ENCODE assay signal across 8 mouse cellular contexts in the genomic region with DNA sequence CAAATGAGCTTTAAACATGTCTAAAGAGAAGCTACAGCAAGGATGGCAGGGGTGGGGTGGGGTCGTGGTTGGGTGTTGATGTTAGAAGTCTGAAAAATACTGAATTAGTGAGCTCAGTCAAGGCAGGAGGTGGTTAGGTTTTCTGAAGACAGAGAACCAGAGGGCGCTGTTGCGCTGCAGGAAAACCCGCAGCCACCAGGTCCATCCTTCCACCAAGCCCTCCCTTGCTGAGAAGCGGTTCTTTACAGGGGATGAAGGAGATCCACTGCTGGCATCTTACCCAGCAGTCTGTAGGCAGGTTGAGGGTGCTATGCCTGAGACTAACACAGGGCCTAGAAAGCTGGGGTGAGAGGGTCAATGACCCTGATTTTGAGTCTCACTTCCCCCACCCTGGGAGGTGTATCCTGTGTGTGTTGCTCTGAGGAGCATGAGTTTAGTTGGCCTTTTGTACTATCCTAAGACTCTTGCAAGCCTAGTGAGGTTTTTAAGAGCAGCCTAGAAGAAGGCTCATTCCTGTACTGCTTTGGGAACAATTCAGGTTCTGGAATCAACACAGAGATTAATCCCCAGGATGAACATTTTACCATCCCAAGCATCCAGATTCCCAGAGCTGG. TPM values are rescaled to one million over a fixed set of nuclear protein-coding genes. Genes with fewer than 3 reads are reported as not detected.
DNase-seq lines count a peak whose midpoint lies in the region; ATAC-seq and TF ChIP-seq lines count a peak whose summit lies in the region.

No protein-coding gene starts in this region.

- no peak overlapping the region for H3K4me3 ChIP-seq in midbrain, embryonic 10.5 days
- H3K4me3 ChIP-seq in midbrain, embryonic 16.5 days (ENCODE audit: low read depth, low read length): no peak overlapping the region
- H3K4me3 ChIP-seq in forebrain, embryonic 16.5 days (replicated peaks; ENCODE audit: low read length): no peak overlapping the region
- H3K4me3 ChIP-seq in limb, embryonic 14.5 days (replicated peaks; ENCODE audit: low read length): no peak overlapping the region

- no peak overlapping the region; the same call in 1 of the 2 replicates for H3K27ac ChIP-seq in midbrain, embryonic 10.5 days (replicated peaks)
- H3K27ac ChIP-seq in midbrain, embryonic 16.5 days (ENCODE audit: low read length): no peak overlapping the region
- no peak overlapping the region for H3K27ac ChIP-seq in forebrain, embryonic 16.5 days (ENCODE audit: low read length)
- no peak overlapping the region for H3K27ac ChIP-seq in limb, embryonic 14.5 days (replicated peaks; ENCODE audit: low read depth, low read length)

- peak; percentile 77 for TF ChIP-seq CTCF in brain, embryonic 14.5 days (IDR thresholded peaks at IDR 0.05; ENCODE audit: borderline replicate concordance, extremely low read depth, insufficient read depth, insufficient read length)

- H3K4me1 ChIP-seq in midbrain, embryonic 10.5 days: peaks cover 7% of the 10 kb centered on the region
- no peaks in the 10 kb centered on the region for H3K4me1 ChIP-seq in midbrain, embryonic 16.5 days (ENCODE audit: control insufficient read depth, insufficient read depth, low read length)
- peaks cover 2% of the 10 kb centered on the region; the same call in 1 of the 2 replicates for H3K4me1 ChIP-seq in forebrain, embryonic 16.5 days (replicated peaks; ENCODE audit: control insufficient read depth, insufficient read depth, low read length)
- H3K4me1 ChIP-seq in limb, embryonic 14.5 days (ENCODE audit: control insufficient read depth, insufficient read depth, low read length): no peaks in the 10 kb centered on the region

- no peaks in the 10 kb centered on the region for H3K36me3 ChIP-seq in midbrain, embryonic 10.5 days
- H3K36me3 ChIP-seq in midbrain, embryonic 16.5 days (ENCODE audit: control insufficient read depth, insufficient read depth, low read length): no peaks in the 10 kb centered on the region
- no peaks in the 10 kb centered on the region for H3K36me3 ChIP-seq in forebrain, embryonic 16.5 days (ENCODE audit: control insufficient read depth, insufficient read depth)
- no peaks in the 10 kb centered on the region for H3K36me3 ChIP-seq in limb, embryonic 14.5 days (ENCODE audit: control insufficient read depth, insufficient read depth, low read length)

- no peak overlapping the region for H3K4me2 ChIP-seq in midbrain, embryonic 16.5 days (ENCODE audit: low read length)
- no peak overlapping the region for H3K4me2 ChIP-seq in forebrain, embryonic 16.5 days (ENCODE audit: low read length)
- H3K4me2 ChIP-seq in limb, embryonic 14.5 days (replicated peaks; ENCODE audit: low read depth, low read length, severe bottlenecking): no peak overlapping the region

- no peak for TF ChIP-seq POLR2A in brain, embryonic 14.5 days (IDR thresholded peaks at IDR 0.05; ENCODE audit: borderline replicate concordance, extremely low read depth, insufficient read depth, insufficient read length, poor library complexity, severe bottlenecking)
- no peak for TF ChIP-seq POLR2A in limb, embryonic 14.5 days (IDR thresholded peaks at IDR 0.05; ENCODE audit: borderline replicate concordance, extremely low read depth, insufficient read depth, insufficient read length)

- no peaks in the 10 kb centered on the region for H3K9me3 ChIP-seq in midbrain, embryonic 10.5 days (replicated peaks)
- no peaks in the 10 kb centered on the region for H3K9me3 ChIP-seq in midbrain, embryonic 16.5 days (replicated peaks; ENCODE audit: control insufficient read depth, low read length, poor library complexity, severe bottlenecking)
- no peaks in the 10 kb centered on the region for H3K9me3 ChIP-seq in forebrain, embryonic 16.5 days (ENCODE audit: control insufficient read depth, low read length)
- H3K9me3 ChIP-seq in limb, embryonic 14.5 days (ENCODE audit: control insufficient read depth, low read length): no peaks in the 10 kb centered on the region

- no peaks in the 10 kb centered on the region; the same call in 1 of the 2 replicates for H3K27me3 ChIP-seq in midbrain, embryonic 10.5 days (ENCODE audit: low read depth, poor library complexity, severe bottlenecking)
- H3K27me3 ChIP-seq in midbrain, embryonic 16.5 days (ENCODE audit: control insufficient read depth, insufficient read depth, low read depth, low read length): no peaks in the 10 kb centered on the region
- H3K27me3 ChIP-seq in forebrain, embryonic 16.5 days (replicated peaks; ENCODE audit: control insufficient read depth, insufficient read depth, low read length): no peaks in the 10 kb centered on the region
- H3K27me3 ChIP-seq in limb, embryonic 14.5 days (ENCODE audit: control insufficient read depth, insufficient read depth, low read length): no peaks in the 10 kb centered on the region

- DNase-seq in midbrain, embryonic 10.5 days (ENCODE audit: low spot score): peak; percentile 53
- DNase-seq in brain, embryonic 14.5 days (ENCODE audit: low read depth): peak; percentile 79
- DNase-seq in induced T-regulatory cell, adult 2 months (ENCODE audit: low read depth): peak; percentile 75
- DNase-seq in limb, embryonic 14.5 days (ENCODE audit: low spot score): peak; percentile 67
- peak; percentile 67 for DNase-seq in thymus, postnatal 25 days

- WGBS in midbrain, embryonic 10.5 days: 4% methylated on average over 5 of the region's 5 CpGs
- 9% methylated on average over 5 of the region's 5 CpGs for WGBS in midbrain, embryonic 16.5 days
- 6% methylated on average over 5 of the region's 5 CpGs for WGBS in forebrain, embryonic 16.5 days
- 3% methylated on average over 5 of the region's 5 CpGs for WGBS in limb, embryonic 14.5 days

- ATAC-seq in midbrain, embryonic 16.5 days: no peak
- ATAC-seq in forebrain, embryonic 16.5 days: peak; percentile 47
- ATAC-seq in limb, embryonic 14.5 days (ENCODE audit: low FRiP score, low read depth): no peak
- 0 out of 2 replicates have a peak, but pooled peaks have one; percentile 24 for ATAC-seq in neutrophil, adult 5-6 weeks (ENCODE audit: extremely low read depth, insufficient number of reproducible peaks, low FRiP score, poor library complexity, severe bottlenecking)

- no peak overlapping the region for H3K9ac ChIP-seq in midbrain, embryonic 16.5 days (ENCODE audit: low read depth, low read length)
- no peak overlapping the region for H3K9ac ChIP-seq in forebrain, embryonic 16.5 days (replicated peaks; ENCODE audit: low read depth, low read length)
- no peak overlapping the region for H3K9ac ChIP-seq in limb, embryonic 14.5 days (ENCODE audit: low read depth, low read length, severe bottlenecking)

RNA-seq across cellular contexts. Expression of a gene that starts 22.1 kb away (rescaled TPM):
- polyA plus RNA-seq in midbrain, embryonic 10.5 days (2016; fragmentation: Nextera tagmentation; extraction: Ambion mirVana): 2.4 and 2.9 TPM in 2 replicates
- polyA plus RNA-seq in midbrain, embryonic 16.5 days (2015; fragmentation: Nextera tagmentation; extraction: Ambion mirVana): 4.0 and 4.6 TPM in 2 replicates
- polyA plus RNA-seq in brain, embryonic 14.5 days (2012; rRNA removed): 2.3 and 3.7 TPM in 2 replicates
- polyA plus RNA-seq in forebrain, embryonic 16.5 days (2015; fragmentation: Nextera tagmentation; extraction: Ambion mirVana): 1.3 and 2.1 TPM in 2 replicates
- polyA plus RNA-seq in limb, embryonic 14.5 days (2012; rRNA removed): 9.7 and 11.9 TPM in 2 replicates
- 5.9 and 6.2 TPM in 2 replicates for polyA plus RNA-seq in limb, embryonic 14.5 days (2014; fragmentation: Nextera tagmentation; extraction: Ambion mirVana)
- total RNA-seq in neutrophil, adult 5-6 weeks (2017): 0.12 TPM in 1 of 2 replicates, not detected in the other

RNA-seq across cellular contexts. Expression of a gene that starts 25.6 kb away (rescaled TPM):
- polyA plus RNA-seq in midbrain, embryonic 10.5 days (2016; fragmentation: Nextera tagmentation; extraction: Ambion mirVana): 1.2 and 1.3 TPM in 2 replicates
- 3.7 and 6.5 TPM in 2 replicates for polyA plus RNA-seq in midbrain, embryonic 16.5 days (2015; fragmentation: Nextera tagmentation; extraction: Ambion mirVana)
- 1.8 and 2.2 TPM in 2 replicates for polyA plus RNA-seq in brain, embryonic 14.5 days (2012; rRNA removed)
- polyA plus RNA-seq in forebrain, embryonic 16.5 days (2015; fragmentation: Nextera tagmentation; extraction: Ambion mirVana): 0.87 and 2.2 TPM in 2 replicates
- polyA plus RNA-seq in limb, embryonic 14.5 days (2012; rRNA removed): 2.7 and 3.2 TPM in 2 replicates
- 3.4 and 5.2 TPM in 2 replicates for polyA plus RNA-seq in limb, embryonic 14.5 days (2014; fragmentation: Nextera tagmentation; extraction: Ambion mirVana)
- 2.9 and 6.3 TPM in 2 replicates for total RNA-seq in neutrophil, adult 5-6 weeks (2017)

Comparison
In these comparisons a context has a peak if more than half of its experiments do, and no peak if none do; other contexts are left out.
1. ATAC-seq: peak in forebrain, embryonic 16.5 days (single experiment) and neutrophil, adult 5-6 weeks (single experiment); none in midbrain, embryonic 16.5 days (single experiment) and limb, embryonic 14.5 days (single experiment).
2. Peak in every context shown above with its lines, with median percentiles within 50 percentile points of each other: DNase-seq.